Mouse (Mus musculus): ENCODE data around the gene Hist1h2bb.

GRCm38 (mm10) chr13:23732156-23732804 lies 14.3 kb upstream of the Hist1h2bb start:
- peak; percentile 22 for TF ChIP-seq CTCF (IDR thresholded peaks at IDR 0.05; ENCODE audit: low read depth, low read length)
- no peak for TF ChIP-seq POLR2A (IDR thresholded peaks at IDR 0.05; ENCODE audit: insufficient read depth, low read length)
- TF ChIP-seq EP300 (IDR thresholded peaks at IDR 0.05; ENCODE audit: insufficient read depth, low read depth, low read length): no peak

Data from ES-Bruce4 (cell line).